Mouse (Mus musculus) myocyte (in vitro differentiated cells): ENCODE data around the gene Ptpn7.

Experiments
- E2F4 ChIP-seq: IDR thresholded peaks from one replicate; pipeline ENCODE4 v1.6.1; 2011; ENCODE audit warnings: mild to moderate bottlenecking, control low read depth, moderate library complexity; ENCODE audit not compliant: insufficient read depth
- POLR2A ChIP-seq: IDR thresholded peaks from one replicate; pipeline ENCODE4 v1.6.1; 2011; ENCODE audit warnings: low read depth, mild to moderate bottlenecking, control low read depth, moderate library complexity; ENCODE audit not compliant: insufficient read length
- USF1 ChIP-seq: IDR thresholded peaks from one replicate; pipeline ENCODE4 v1.6.1; 2011; ENCODE audit warnings: low read depth, mild to moderate bottlenecking, control low read depth, moderate library complexity

GRCm38 (mm10) chr1:135128986-135129385 is 3.5 kb upstream of the Ptpn7 start:
- TF ChIP-seq E2F4: no peak
- TF ChIP-seq USF1: no peak
- TF ChIP-seq POLR2A: no peak
